Mouse (Mus musculus): ENCODE measurements at regions not wholly inside any gene's neighbourhood (a gene's known extent, or its start where the extent isn't known, plus 50 kb on each side); places are given as distances from the start of the nearest gene placed in this dataset.
A peak's percentile ranks its signal among the peaks of the same experiment; 100 is the strongest.
"Not testable (repeated sequence)": the region's sequence is repeated elsewhere in the genome, so short reads cannot be mapped to it uniquely, and the experiment has no call there.

GRCm38 (mm10) chr3:81809604-81810003 lies 122.8 kb upstream of the Ctso start:
- Histone ChIP-seq H3K4me1 (ENCODE audit: control insufficient read depth, insufficient read depth, low read length) (no peaks in the 10 kb centered on the region), H3K27me3 (ENCODE audit: control insufficient read depth, insufficient read depth, low read length, poor library complexity, severe bottlenecking) (no peaks in the 10 kb centered on the region), H3K27ac (ENCODE audit: insufficient read depth, low read length) (no peak overlapping the region), H3K9me3 (replicated peaks; ENCODE audit: control insufficient read depth, insufficient read depth, low read length, poor library complexity, severe bottlenecking) (no peaks in the 10 kb centered on the region), H3K4me3 (ENCODE audit: low read depth, low read length) (no peak overlapping the region), H3K9ac (ENCODE audit: low read depth, poor library complexity, severe bottlenecking) (no peak overlapping the region), H3K36me3 (ENCODE audit: control insufficient read depth, insufficient read depth, low read length, poor library complexity, severe bottlenecking) (no peaks in the 10 kb centered on the region)
- TF ChIP-seq CTCF (IDR thresholded peaks at IDR 0.05; ENCODE audit: low read depth, low read length): no peak
- TF ChIP-seq POLR2A (IDR thresholded peaks at IDR 0.05; ENCODE audit: insufficient read depth, low read length): no peak
- no peak for TF ChIP-seq EP300 (IDR thresholded peaks at IDR 0.05; ENCODE audit: insufficient read depth, low read depth, low read length)

- H3K27me3 ChIP-seq (ENCODE audit: control insufficient read depth, insufficient read depth, low read length, poor library complexity, severe bottlenecking): no peaks in the 10 kb centered on the region
- H3K27ac ChIP-seq (ENCODE audit: insufficient read depth, low read length): no peak overlapping the region
- H3K4me1 ChIP-seq (ENCODE audit: control insufficient read depth, insufficient read depth, low read length): no peaks in the 10 kb centered on the region
- H3K4me3 ChIP-seq (ENCODE audit: low read depth, low read length): no peak overlapping the region
- no peak overlapping the region for H3K9ac ChIP-seq (ENCODE audit: low read depth, poor library complexity, severe bottlenecking)
- no peaks in the 10 kb centered on the region for H3K36me3 ChIP-seq (ENCODE audit: control insufficient read depth, insufficient read depth, low read length, poor library complexity, severe bottlenecking)
- no peak for TF ChIP-seq CTCF (IDR thresholded peaks at IDR 0.05; ENCODE audit: low read depth, low read length)
- no peak for TF ChIP-seq POLR2A (IDR thresholded peaks at IDR 0.05; ENCODE audit: insufficient read depth, low read length)
- TF ChIP-seq EP300 (IDR thresholded peaks at IDR 0.05; ENCODE audit: insufficient read depth, low read depth, low read length): no peak
- H3K9me3 ChIP-seq (replicated peaks; ENCODE audit: control insufficient read depth, insufficient read depth, low read length, poor library complexity, severe bottlenecking): no peaks in the 10 kb centered on the region
Measured at GRCm38 (mm10) chr3:81820304-81820703, 112.1 kb upstream of the Ctso start.

- Histone ChIP-seq H3K4me3 (ENCODE audit: low read depth, low read length) (no peak overlapping the region), H3K9ac (ENCODE audit: low read depth, poor library complexity, severe bottlenecking) (no peak overlapping the region), H3K27me3 (ENCODE audit: control insufficient read depth, insufficient read depth, low read length, poor library complexity, severe bottlenecking) (no peaks in the 10 kb centered on the region), H3K36me3 (ENCODE audit: control insufficient read depth, insufficient read depth, low read length, poor library complexity, severe bottlenecking) (no peaks in the 10 kb centered on the region), H3K9me3 (replicated peaks; ENCODE audit: control insufficient read depth, insufficient read depth, low read length, poor library complexity, severe bottlenecking) (no peaks in the 10 kb centered on the region), H3K4me1 (ENCODE audit: control insufficient read depth, insufficient read depth, low read length) (no peaks in the 10 kb centered on the region), H3K27ac (ENCODE audit: insufficient read depth, low read length) (no peak overlapping the region)
- TF ChIP-seq CTCF (IDR thresholded peaks at IDR 0.05; ENCODE audit: low read depth, low read length): no peak
- TF ChIP-seq POLR2A (IDR thresholded peaks at IDR 0.05; ENCODE audit: insufficient read depth, low read length): no peak
- no peak for TF ChIP-seq EP300 (IDR thresholded peaks at IDR 0.05; ENCODE audit: insufficient read depth, low read depth, low read length)
Measured at GRCm38 (mm10) chr3:81829525-81829924, 102.9 kb upstream of the Ctso start.

- no peaks in the 10 kb centered on the region for H3K9me3 ChIP-seq (replicated peaks; ENCODE audit: control insufficient read depth, insufficient read depth, low read length, poor library complexity, severe bottlenecking)
- no peak overlapping the region for H3K4me3 ChIP-seq (ENCODE audit: low read depth, low read length)
- H3K4me1 ChIP-seq (ENCODE audit: control insufficient read depth, insufficient read depth, low read length): no peaks in the 10 kb centered on the region
- H3K9ac ChIP-seq (ENCODE audit: low read depth, poor library complexity, severe bottlenecking): no peak overlapping the region
- no peak overlapping the region for H3K27ac ChIP-seq (ENCODE audit: insufficient read depth, low read length)
- H3K27me3 ChIP-seq (ENCODE audit: control insufficient read depth, insufficient read depth, low read length, poor library complexity, severe bottlenecking): no peaks in the 10 kb centered on the region
- no peaks in the 10 kb centered on the region for H3K36me3 ChIP-seq (ENCODE audit: control insufficient read depth, insufficient read depth, low read length, poor library complexity, severe bottlenecking)
- TF ChIP-seq EP300 (IDR thresholded peaks at IDR 0.05; ENCODE audit: insufficient read depth, low read depth, low read length): no peak
- TF ChIP-seq CTCF (IDR thresholded peaks at IDR 0.05; ENCODE audit: low read depth, low read length): no peak
- no peak for TF ChIP-seq POLR2A (IDR thresholded peaks at IDR 0.05; ENCODE audit: insufficient read depth, low read length)
Measured at GRCm38 (mm10) chr3:81829966-81830599, 102.3 kb upstream of the Ctso start.

GRCm38 (mm10) chr3:81835380-81836157 lies 96.8 kb upstream of the Ctso start:
- TF ChIP-seq CTCF (IDR thresholded peaks at IDR 0.05; ENCODE audit: low read depth, low read length) (no peak), POLR2A (IDR thresholded peaks at IDR 0.05; ENCODE audit: insufficient read depth, low read length) (no peak), EP300 (IDR thresholded peaks at IDR 0.05; ENCODE audit: insufficient read depth, low read depth, low read length) (no peak)
- H3K9ac ChIP-seq (ENCODE audit: low read depth, poor library complexity, severe bottlenecking): no peak overlapping the region
- no peaks in the 10 kb centered on the region for H3K27me3 ChIP-seq (ENCODE audit: control insufficient read depth, insufficient read depth, low read length, poor library complexity, severe bottlenecking)
- peak overlapping the region; percentile 49; the same call in 1 of the 2 replicates for H3K4me3 ChIP-seq (ENCODE audit: low read depth, low read length)
- H3K9me3 ChIP-seq (replicated peaks; ENCODE audit: control insufficient read depth, insufficient read depth, low read length, poor library complexity, severe bottlenecking): 0 out of 2 replicates have a peak, but pooled peaks cover 4% of the 10 kb centered on the region
- no peaks in the 10 kb centered on the region for H3K36me3 ChIP-seq (ENCODE audit: control insufficient read depth, insufficient read depth, low read length, poor library complexity, severe bottlenecking)
- H3K27ac ChIP-seq (ENCODE audit: insufficient read depth, low read length): no peak overlapping the region
- no peaks in the 10 kb centered on the region for H3K4me1 ChIP-seq (ENCODE audit: control insufficient read depth, insufficient read depth, low read length)

- no peaks in the 10 kb centered on the region for H3K36me3 ChIP-seq (ENCODE audit: control insufficient read depth, insufficient read depth, low read length, poor library complexity, severe bottlenecking)
- no peak overlapping the region for H3K9ac ChIP-seq (ENCODE audit: low read depth, poor library complexity, severe bottlenecking)
- no peak overlapping the region for H3K4me3 ChIP-seq (ENCODE audit: low read depth, low read length)
- TF ChIP-seq CTCF (IDR thresholded peaks at IDR 0.05; ENCODE audit: low read depth, low read length) (no peak), POLR2A (IDR thresholded peaks at IDR 0.05; ENCODE audit: insufficient read depth, low read length) (no peak), EP300 (IDR thresholded peaks at IDR 0.05; ENCODE audit: insufficient read depth, low read depth, low read length) (no peak)
- H3K4me1 ChIP-seq (ENCODE audit: control insufficient read depth, insufficient read depth, low read length): no peaks in the 10 kb centered on the region
- H3K27ac ChIP-seq (ENCODE audit: insufficient read depth, low read length): no peak overlapping the region
- H3K9me3 ChIP-seq (replicated peaks; ENCODE audit: control insufficient read depth, insufficient read depth, low read length, poor library complexity, severe bottlenecking): 0 out of 2 replicates have a peak, but pooled peaks cover 4% of the 10 kb centered on the region
- H3K27me3 ChIP-seq (ENCODE audit: control insufficient read depth, insufficient read depth, low read length, poor library complexity, severe bottlenecking): no peaks in the 10 kb centered on the region
Measured at GRCm38 (mm10) chr3:81836478-81836877, 95.9 kb upstream of the Ctso start.

- H3K4me1 ChIP-seq (ENCODE audit: control insufficient read depth, insufficient read depth, low read length); H3K4me3 ChIP-seq (ENCODE audit: low read depth, low read length); H3K9ac ChIP-seq (ENCODE audit: low read depth, poor library complexity, severe bottlenecking); H3K36me3 ChIP-seq (ENCODE audit: control insufficient read depth, insufficient read depth, low read length, poor library complexity, severe bottlenecking); H3K9me3 ChIP-seq (replicated peaks; ENCODE audit: control insufficient read depth, insufficient read depth, low read length, poor library complexity, severe bottlenecking); H3K27me3 ChIP-seq (ENCODE audit: control insufficient read depth, insufficient read depth, low read length, poor library complexity, severe bottlenecking); H3K27ac ChIP-seq (ENCODE audit: insufficient read depth, low read length): not testable (repeated sequence)
Measured at GRCm38 (mm10) chr3:81838121-81838520, 94.3 kb upstream of the Ctso start.

All from ES-Bruce4 (cell line).